Mouse (Mus musculus) CH12.LX (cell line): ENCODE measurements around the gene Plod1. TPM values are rescaled to one million over a fixed set of nuclear protein-coding genes. Genes with fewer than 3 reads are reported as not detected.

ENCODE experiments used
- DNase-seq: peaks from one replicate; pipeline ENCODE4 v3.0.0-alpha.2; 2013; ENCODE audit errors: extremely low read depth
- H3K27ac ChIP-seq: 2 replicates; pipeline ENCODE4 v1.5.1; 2012; ENCODE audit warnings: low read depth, mild to moderate bottlenecking, control low read depth, moderate library complexity; ENCODE audit not compliant: insufficient read depth
- H3K27me3 ChIP-seq: replicated peaks from 2 replicates; pipeline ENCODE3; 2012; ENCODE audit warnings: inconsistent platforms
- H3K36me3 ChIP-seq, 2 experiments: replicated peaks in 1 of 2; 2 replicates each; pipeline versions ENCODE3 to v1.6.1; 2012; ENCODE audit warnings: inconsistent platforms in 1 of 2, low read length in 1 of 2, mild to moderate bottlenecking in 1 of 2, mixed read lengths in 1 of 2, moderate library complexity in 1 of 2; ENCODE audit not compliant: control insufficient read depth in 1 of 2, insufficient read depth in 1 of 2
- H3K4me1 ChIP-seq, 2 experiments: 2 replicates each; pipeline ENCODE4 v1.6.1; 2012; ENCODE audit warnings: inconsistent platforms in 1 of 2, moderate library complexity in 1 of 2; ENCODE audit not compliant: insufficient read depth in 2 of 2, control insufficient read depth in 1 of 2
- H3K4me2 ChIP-seq: 2 replicates; pipeline ENCODE4 v1.6.1; 2012; ENCODE audit warnings: low read depth, mild to moderate bottlenecking, control low read depth; ENCODE audit not compliant: poor library complexity, insufficient read depth, severe bottlenecking
- H3K4me3 ChIP-seq, 3 experiments: fragments of 150-350 bp in 1 of 3; sonication (generic) in 1 of 3; replicated peaks in 1 of 3; 2 replicates each; pipeline versions ENCODE3 to v1.5.1; 2011 to 2012; ENCODE audit warnings: low read depth in 2 of 3, low read length in 2 of 3, mild to moderate bottlenecking in 2 of 3, moderate library complexity in 2 of 3, control low read depth in 1 of 3, improper control_type of control experiment in 1 of 3, inconsistent platforms in 1 of 3, mixed read lengths in 1 of 3; ENCODE audit not compliant: poor library complexity in 1 of 3
- H3K79me2 ChIP-seq: replicated peaks from 2 replicates; pipeline ENCODE4 v1.6.1; 2012; ENCODE audit warnings: mild to moderate bottlenecking, moderate library complexity; ENCODE audit not compliant: control insufficient read depth, poor library complexity, insufficient read depth, severe bottlenecking; ENCODE audit errors: extremely low read depth
- H3K9ac ChIP-seq: 2 replicates; pipeline ENCODE4 v1.6.1; 2012; ENCODE audit warnings: low read depth, mild to moderate bottlenecking, control low read depth, moderate library complexity; ENCODE audit not compliant: insufficient read depth
- H3K9me3 ChIP-seq: replicated peaks from 2 replicates; pipeline ENCODE3; 2012; ENCODE audit warnings: low read length, inconsistent platforms, mixed read lengths
- BHLHE40 ChIP-seq: IDR thresholded peaks from 2 replicates; pipeline ENCODE4 v1.6.1; 2011; ENCODE audit warnings: mild to moderate bottlenecking, low read depth, low read length, improper control_type of control experiment
- CHD2 ChIP-seq: IDR thresholded peaks from 2 replicates; pipeline ENCODE4 v1.6.1; 2011; ENCODE audit warnings: low read length, improper control_type of control experiment
- E2F4 ChIP-seq: IDR thresholded peaks from 2 replicates; pipeline ENCODE4 v1.6.1; 2011; ENCODE audit warnings: low read depth, low read length, improper control_type of control experiment; ENCODE audit not compliant: insufficient replicate concordance
- EP300 ChIP-seq: IDR thresholded peaks from 2 replicates; pipeline ENCODE4 v1.6.1; 2011; ENCODE audit warnings: low read length, improper control_type of control experiment
- ETS1 ChIP-seq: conservative IDR thresholded peaks from 2 replicates; pipeline ENCODE4 v1.6.1; 2012; ENCODE audit warnings: low read depth, mild to moderate bottlenecking, inconsistent platforms, low read length, improper control_type of control experiment, moderate library complexity
- GABPA ChIP-seq: IDR thresholded peaks from 2 replicates; pipeline ENCODE4 v1.6.1; 2012; ENCODE audit warnings: low read depth, low read length, improper control_type of control experiment, inconsistent platforms; ENCODE audit not compliant: insufficient replicate concordance
- HCFC1 ChIP-seq: IDR thresholded peaks from 2 replicates; pipeline ENCODE4 v1.6.1; 2012; ENCODE audit warnings: low read depth, mild to moderate bottlenecking, inconsistent platforms, low read length, improper control_type of control experiment
- JUN ChIP-seq: IDR thresholded peaks from 2 replicates; pipeline ENCODE4 v1.6.1; 2011; ENCODE audit warnings: low read depth, mild to moderate bottlenecking, low read length, improper control_type of control experiment, moderate library complexity; ENCODE audit not compliant: insufficient read depth
- KAT2A ChIP-seq: IDR thresholded peaks from 2 replicates; pipeline ENCODE4 v1.6.1; 2012; ENCODE audit warnings: low read length, improper control_type of control experiment, inconsistent platforms; ENCODE audit not compliant: insufficient replicate concordance
- MAX ChIP-seq: IDR thresholded peaks from 2 replicates; pipeline ENCODE4 v1.6.1; 2011; ENCODE audit warnings: low read length, improper control_type of control experiment
- MXI1 ChIP-seq: IDR thresholded peaks from 2 replicates; pipeline ENCODE4 v1.6.1; 2011; ENCODE audit warnings: mild to moderate bottlenecking, low read depth, low read length, improper control_type of control experiment
- MYC ChIP-seq: IDR thresholded peaks from 2 replicates; pipeline ENCODE4 v1.6.1; 2011; ENCODE audit warnings: low read depth, mild to moderate bottlenecking, improper control_type of control experiment, low read length
- NELFE ChIP-seq: IDR thresholded peaks from 2 replicates; pipeline ENCODE4 v1.6.1; 2011; ENCODE audit warnings: low read depth, low read length, improper control_type of control experiment
- PAX5 ChIP-seq: IDR thresholded peaks from 2 replicates; pipeline ENCODE4 v1.6.1; 2012; ENCODE audit warnings: low read length, inconsistent platforms, mixed read lengths
- POLR2A ChIP-seq: IDR thresholded peaks from 2 replicates; pipeline ENCODE4 v1.6.1; 2011; ENCODE audit warnings: low read depth, mild to moderate bottlenecking, improper control_type of control experiment, low read length
- POLR2AphosphoS2 ChIP-seq: IDR thresholded peaks from 2 replicates; pipeline ENCODE4 v1.6.1; 2011; ENCODE audit warnings: low read depth, low read length, improper control_type of control experiment
- RAD21 ChIP-seq: IDR thresholded peaks from 2 replicates; pipeline ENCODE4 v1.6.1; 2011; ENCODE audit warnings: low read depth, mild to moderate bottlenecking, low read length, improper control_type of control experiment, moderate library complexity
- RCOR1 ChIP-seq: conservative IDR thresholded peaks from 2 replicates; pipeline ENCODE4 v1.6.1; 2012; ENCODE audit warnings: low read depth, mild to moderate bottlenecking, inconsistent platforms, low read length, improper control_type of control experiment
- SIN3A ChIP-seq: IDR thresholded peaks from 2 replicates; pipeline ENCODE4 v1.6.1; 2012; ENCODE audit warnings: low read length, improper control_type of control experiment, inconsistent platforms
- SMC3 ChIP-seq: IDR thresholded peaks from 2 replicates; pipeline ENCODE4 v1.6.1; 2011; ENCODE audit warnings: low read depth, low read length, improper control_type of control experiment
- TBP ChIP-seq: conservative IDR thresholded peaks from 2 replicates; pipeline ENCODE4 v1.6.1; 2011; ENCODE audit warnings: low read depth, low read length, improper control_type of control experiment
- TCF12 ChIP-seq: IDR thresholded peaks from 2 replicates; pipeline ENCODE4 v1.6.1; 2014; ENCODE audit warnings: low read depth, mild to moderate bottlenecking, inconsistent platforms, low read length, improper control_type of control experiment
- UBTF ChIP-seq: IDR thresholded peaks from 2 replicates; pipeline ENCODE4 v1.6.1; 2012; ENCODE audit warnings: low read depth, mild to moderate bottlenecking, inconsistent platforms, low read length, improper control_type of control experiment, moderate library complexity
- USF1 ChIP-seq: IDR thresholded peaks from 2 replicates; pipeline ENCODE4 v1.6.1; 2014; ENCODE audit warnings: low read depth, mild to moderate bottlenecking, inconsistent platforms, low read length, improper control_type of control experiment
- USF2 ChIP-seq: conservative IDR thresholded peaks from 2 replicates; pipeline ENCODE4 v1.6.1; 2011; ENCODE audit warnings: low read depth, low read length, improper control_type of control experiment
- ZC3H11A ChIP-seq: IDR thresholded peaks from 2 replicates; pipeline ENCODE4 v1.6.1; 2012; ENCODE audit warnings: low read depth, mild to moderate bottlenecking, inconsistent platforms, low read length, improper control_type of control experiment
- ZKSCAN1 ChIP-seq: IDR thresholded peaks from 2 replicates; pipeline ENCODE4 v1.6.1; 2012; ENCODE audit warnings: low read depth, inconsistent platforms, low read length, improper control_type of control experiment, borderline replicate concordance
- ZMIZ1 ChIP-seq: IDR thresholded peaks from 2 replicates; pipeline ENCODE4 v1.6.1; 2012; ENCODE audit warnings: low read depth, mild to moderate bottlenecking, inconsistent platforms, low read length, improper control_type of control experiment
- ZNF384 ChIP-seq: IDR thresholded peaks from 2 replicates; pipeline ENCODE4 v1.6.1; 2012; ENCODE audit warnings: low read depth, low read length, improper control_type of control experiment, inconsistent platforms
- dilution Hi-C: fragments of 300-500 bp; cut with MboI; formaldehyde crosslinking; loops from 2 replicates; pipeline ENCODE4 v1.14.3; 2020; ENCODE audit warnings: low sequenced_read_pairs; ENCODE audit not compliant: extremely low pct_unique_long_range_greater_than_20kb, extremely low pct_ligation_motif_present
- in situ Hi-C: fragments of 300-500 bp; cut with MboI; formaldehyde crosslinking; loops from 3 replicates; pipeline ENCODE4 v1.14.3; 2019; ENCODE audit warnings: low sequenced_read_pairs, low pct_ligation_motif_present, low pct_unique_long_range_greater_than_20kb, mixed read lengths
- polyA plus RNA-seq: library from polyadenylated mRNA; unstranded; fragments of >175 nt; gene quantifications from 2 replicates; pipeline ENCODE4 v1.2.1, GENCODE M21; 2012; ENCODE audit warnings: low read depth; ENCODE audit not compliant: insufficient read length
- total RNA-seq, 2 experiments: library from RNA; depleted of rRNA; stranded (reverse); fragments of 300-350 nt in 1 of 2; fragments of >200 nt in 1 of 2; gene quantifications; 2 replicates each; pipeline ENCODE4 v1.2.3; 2012 to 2014

Plod1 gene
- total and polyA plus RNA-seq, 3 experiments = 0.30 to 6.5 (median 1.9) TPM

DNA sequence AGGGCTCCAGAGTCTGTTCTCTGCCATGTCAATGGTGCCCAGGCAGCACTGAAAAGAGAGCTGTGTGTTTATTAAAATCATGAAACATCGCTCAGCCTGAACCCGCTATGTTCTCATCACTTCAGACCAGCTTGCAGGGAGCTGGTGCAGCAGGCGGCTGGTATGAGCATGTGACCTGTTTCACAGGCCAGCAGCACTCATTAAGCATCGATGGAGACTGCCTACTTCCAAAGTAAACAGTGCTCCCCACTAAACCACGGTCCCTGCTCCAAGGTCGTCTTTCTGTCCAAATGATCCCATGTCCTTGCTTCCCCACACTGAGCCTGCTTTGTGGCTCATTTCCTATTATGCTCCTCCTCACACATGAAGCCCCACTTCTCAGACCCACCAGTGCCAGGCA lies 46.2 kb downstream of the Plod1 start:
- no peaks in the 10 kb centered on the region for H3K9me3 ChIP-seq
- dilution Hi-C loops (no loop called here), in situ Hi-C loops (no loop called here)
- H3K4me1 ChIP-seq = no peaks in the 10 kb centered on the region
- H3K79me2 ChIP-seq = no peaks in the 10 kb centered on the region
- no peak for TF ChIP-seq BHLHE40
- no peak for TF ChIP-seq ETS1
- H3K36me3 ChIP-seq = peaks cover 63 to 88% of the 10 kb centered on the region in 2 experiments
- no peaks in the 10 kb centered on the region for H3K27me3 ChIP-seq
- H3K9ac ChIP-seq = no peak overlapping the region
- no peak for DNase-seq
- H3K4me2 ChIP-seq = no peak overlapping the region
- no peak overlapping the region for H3K27ac ChIP-seq
- no peak overlapping the region for H3K4me3 ChIP-seq

DNA sequence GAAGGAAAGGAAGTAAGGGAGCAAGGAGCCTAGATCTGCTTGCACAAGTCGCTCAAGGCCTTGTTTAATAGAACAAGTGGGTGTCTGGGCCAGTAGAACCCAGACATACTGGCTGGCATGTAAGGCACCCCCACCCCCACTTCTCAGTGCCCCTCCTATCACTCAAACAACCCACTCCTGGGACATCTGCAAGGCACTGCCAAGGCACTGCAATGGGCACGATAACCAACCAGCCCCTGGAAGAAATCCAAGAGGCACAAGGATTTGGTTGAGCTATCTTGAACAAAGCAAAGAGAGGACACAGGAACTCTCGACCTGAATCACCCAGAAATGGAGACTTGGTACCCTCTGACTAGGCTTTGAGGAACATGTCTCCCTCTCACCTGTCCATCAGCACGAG lies 48.3 kb downstream of the Plod1 start:
- Histone ChIP-seq H3K27me3 (no peaks in the 10 kb centered on the region), H3K9ac (no peak overlapping the region), H3K27ac (no peak overlapping the region), H3K9me3 (no peaks in the 10 kb centered on the region), H3K79me2 (no peaks in the 10 kb centered on the region), H3K4me3 (no peak overlapping the region), H3K4me2 (no peak overlapping the region), H3K36me3 (peaks cover 73 to 93% of the 10 kb centered on the region in 2 experiments), H3K4me1 (no peaks in the 10 kb centered on the region)
- TF ChIP-seq SMC3 = no peak
- TF ChIP-seq MAX = no peak
- TF ChIP-seq JUN = no peak
- no peak for TF ChIP-seq BHLHE40
- TF ChIP-seq TBP = no peak
- TF ChIP-seq ZKSCAN1 = no peak
- no peak for TF ChIP-seq EP300
- TF ChIP-seq RCOR1 = no peak
- TF ChIP-seq SIN3A = no peak
- no peak for TF ChIP-seq POLR2AphosphoS2
- TF ChIP-seq PAX5 = no peak
- TF ChIP-seq HCFC1 = no peak
- TF ChIP-seq ZMIZ1 = no peak
- TF ChIP-seq GABPA = no peak
- TF ChIP-seq NELFE = no peak
- in situ Hi-C loops = no loop called here
- no peak for DNase-seq
- dilution Hi-C loops = no loop called here

DNA sequence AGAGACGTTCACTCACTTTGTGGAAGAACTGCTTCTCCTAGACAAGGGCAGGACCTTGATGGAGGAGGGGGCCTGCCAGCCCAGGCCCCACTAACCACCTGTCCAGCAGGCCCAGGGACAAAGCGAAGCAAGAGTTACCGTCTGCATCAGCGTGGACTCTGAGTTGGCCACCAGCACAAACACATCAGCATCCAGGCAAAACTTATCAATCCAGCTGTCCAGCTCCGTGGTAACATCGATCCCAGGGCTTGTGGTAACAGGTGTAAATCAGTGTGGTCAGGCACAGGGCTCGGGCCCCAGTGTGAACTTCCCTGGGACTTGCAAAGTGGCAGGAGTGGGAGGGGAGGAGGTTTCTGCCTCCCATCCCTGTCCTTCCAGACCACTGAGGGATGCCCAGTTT lies 49.3 kb downstream of the Plod1 start:
- no peaks in the 10 kb centered on the region for H3K79me2 ChIP-seq
- no peak overlapping the region for H3K9ac ChIP-seq
- H3K27ac ChIP-seq = no peak overlapping the region
- no peaks in the 10 kb centered on the region for H3K4me1 ChIP-seq
- no peaks in the 10 kb centered on the region for H3K27me3 ChIP-seq
- H3K36me3 ChIP-seq = peaks cover 74 to 93% of the 10 kb centered on the region in 2 experiments
- in situ Hi-C loops = no loop called here
- H3K4me2 ChIP-seq = no peak overlapping the region
- dilution Hi-C loops = no loop called here
- H3K4me3 ChIP-seq = no peak overlapping the region
- no peak for DNase-seq
- no peaks in the 10 kb centered on the region for H3K9me3 ChIP-seq
- TF ChIP-seq ZC3H11A (no peak), UBTF (no peak), USF1 (no peak), JUN (no peak), E2F4 (no peak), EP300 (no peak), MYC (no peak), USF2 (no peak), GABPA (no peak), MXI1 (no peak), CHD2 (no peak), POLR2A (no peak), ZNF384 (no peak), RAD21 (no peak), RCOR1 (no peak), KAT2A (no peak), TCF12 (no peak)
